Comparison of ENCODE assay signal across 8 mouse cellular contexts in the genomic region with DNA sequence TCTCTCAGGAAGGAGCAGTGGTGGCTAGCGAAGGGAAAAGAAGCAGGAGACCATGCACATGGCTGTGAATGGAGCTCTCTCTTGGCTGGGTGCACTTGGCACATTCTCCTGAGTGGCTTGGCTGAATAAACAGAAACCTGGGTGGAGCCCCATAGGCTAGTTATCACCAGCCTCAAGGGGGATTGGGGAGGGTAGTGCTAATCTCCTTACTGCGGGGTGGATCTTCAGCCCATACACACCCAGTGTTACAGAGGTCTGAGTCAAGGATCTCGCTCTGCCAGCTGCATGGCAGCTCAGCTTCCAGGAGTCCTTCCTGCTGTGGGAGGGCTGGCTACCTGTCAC. TPM values are rescaled to one million over a fixed set of nuclear protein-coding genes. Genes with fewer than 3 reads are reported as not detected.
DNase-seq lines count a peak whose midpoint lies in the region; ATAC-seq lines count a peak whose summit lies in the region.

No protein-coding gene starts in this region.

- intact Hi-C loops in heart, postnatal 25 days (cut with DNase I), result no loop called here

- ATAC-seq in erythroblast, adult 5-6 weeks (replicated peaks; ENCODE audit: low FRiP score, poor library complexity, severe bottlenecking), result peak; percentile 79

- DNase-seq in heart, adult 11 months, result peak; percentile 92
- DNase-seq in heart, postnatal 25 days (ENCODE audit: low spot score), result no peak
- DNase-seq in 416B (ENCODE audit: low read depth), result peak; percentile 79
- peak; percentile 21 for DNase-seq in lung, postnatal 25 days (ENCODE audit: low spot score)
- no peak for DNase-seq in B cell, adult 2 months
- no peak for DNase-seq in embryo, embryonic 9.5 days (ENCODE audit: extremely low spot score)
- DNase-seq in cerebellum, postnatal 14 days, result no peak

RNA-seq across cellular contexts. Expression of gene Dnajc11, which starts 27.0 kb away (rescaled TPM):
- total RNA-seq in heart, postnatal 25 days (2021), result 10 to 100 TPM; 82.3 to 96.4 TPM
- total RNA-seq in erythroblast, adult 5-6 weeks (2015; ENCODE audit: low replicate concordance), result 17.1 and 26.3 TPM in 2 replicates
- 39.4 and 50.2 TPM in 2 replicates for total RNA-seq in erythroblast, adult 5-6 weeks (2017; ENCODE audit: low replicate concordance)

RNA-seq across cellular contexts. Expression of gene Thap3, which starts 28.3 kb away (rescaled TPM):
- total RNA-seq in heart, postnatal 25 days (2021), result 10 to 100 TPM; 11.5 TPM
- 0.58 and 2.1 TPM in 2 replicates for total RNA-seq in erythroblast, adult 5-6 weeks (2015; ENCODE audit: low replicate concordance)
- 0.84 TPM in 1 of 2 replicates, not detected in the other for total RNA-seq in erythroblast, adult 5-6 weeks (2017; ENCODE audit: low replicate concordance)

RNA-seq across cellular contexts. Expression of gene Phf13, which starts 35.6 kb away (rescaled TPM):
- total RNA-seq in heart, postnatal 25 days (2021), result 1 to 10 TPM; 5.8 to 6.2 TPM
- total RNA-seq in erythroblast, adult 5-6 weeks (2015; ENCODE audit: low replicate concordance), result 0.42 and 1.9 TPM in 2 replicates
- total RNA-seq in erythroblast, adult 5-6 weeks (2017; ENCODE audit: low replicate concordance), result 0.85 and 0.98 TPM in 2 replicates

RNA-seq across cellular contexts. Expression of gene Klhl21, which starts 48.1 kb away (rescaled TPM):
- 10 to 100 TPM; 69.8 to 76.2 TPM for total RNA-seq in heart, postnatal 25 days (2021)
- 0.77 and 2.3 TPM in 2 replicates for total RNA-seq in erythroblast, adult 5-6 weeks (2015; ENCODE audit: low replicate concordance)
- 2.7 and 4.2 TPM in 2 replicates for total RNA-seq in erythroblast, adult 5-6 weeks (2017; ENCODE audit: low replicate concordance)

Comparison
In these comparisons a context has a peak if more than half of its experiments do, and no peak if none do; other contexts are left out.
1. DNase-seq: peak in heart, adult 11 months (single experiment), 416B (single experiment) and lung, postnatal 25 days (single experiment); none in heart, postnatal 25 days (single experiment), B cell, adult 2 months (0 of 2), embryo, embryonic 9.5 days (single experiment) and cerebellum, postnatal 14 days (0 of 2).
2. RNA of gene Thap3, which starts 28.3 kb away (total RNA-seq): 11.5 TPM in heart, postnatal 25 days; 0.58 to 2.1 TPM in erythroblast, adult 5-6 weeks; every median in the first group is over 4 times any median in the second.